Mouse (Mus musculus) thymus, adult 2 months (tissue): ENCODE results near the gene Gm43518.

Source experiments
- CTCF ChIP-seq: fragments of 200-500 bp; IDR thresholded peaks from 2 replicates; pipeline ENCODE4 v1.5.1; 2012; ENCODE audit warnings: mild to moderate bottlenecking, control low read depth, low read length, moderate library complexity, borderline replicate concordance; ENCODE audit not compliant: control insufficient read depth, poor library complexity, insufficient read depth; ENCODE audit errors: extremely low read depth
- POLR2A ChIP-seq: fragments of 200-500 bp; IDR thresholded peaks from 2 replicates; pipeline ENCODE4 v1.6.1; 2012; ENCODE audit warnings: mild to moderate bottlenecking, low read length, control low read depth, moderate library complexity; ENCODE audit not compliant: control insufficient read depth, poor library complexity, insufficient read depth; ENCODE audit errors: extremely low read depth

DNA sequence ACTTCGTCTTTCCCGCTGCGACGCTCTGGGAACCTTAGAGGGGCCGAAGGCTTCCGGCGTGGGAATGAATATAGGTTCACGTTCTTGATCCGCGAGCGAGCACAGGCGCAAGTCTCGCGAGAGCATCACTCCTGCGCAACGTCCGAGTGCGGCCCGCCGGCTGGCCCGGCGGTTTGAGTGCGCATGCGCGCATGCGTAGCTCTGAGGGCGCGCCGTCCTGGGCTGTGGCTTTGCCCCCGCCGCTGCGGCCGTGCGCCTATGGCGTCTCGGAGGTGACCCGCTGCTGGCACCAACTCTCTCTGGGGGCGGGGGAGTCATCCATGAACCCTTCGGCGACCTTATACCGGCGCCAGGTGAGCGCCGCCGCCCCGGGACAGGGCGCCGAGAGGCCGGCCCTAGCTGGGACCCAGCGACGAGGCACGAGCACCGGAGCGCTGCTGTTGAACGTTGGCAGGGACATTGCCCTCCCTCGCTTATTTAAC lies 3.3 kb downstream of the Gm43518 start, which contains the start of gene Ccdc62:
- TF ChIP-seq CTCF: peak; percentile 57; the same call in 1 of the 2 replicates
- TF ChIP-seq POLR2A: peak; percentile 98
